In the genomic region with DNA sequence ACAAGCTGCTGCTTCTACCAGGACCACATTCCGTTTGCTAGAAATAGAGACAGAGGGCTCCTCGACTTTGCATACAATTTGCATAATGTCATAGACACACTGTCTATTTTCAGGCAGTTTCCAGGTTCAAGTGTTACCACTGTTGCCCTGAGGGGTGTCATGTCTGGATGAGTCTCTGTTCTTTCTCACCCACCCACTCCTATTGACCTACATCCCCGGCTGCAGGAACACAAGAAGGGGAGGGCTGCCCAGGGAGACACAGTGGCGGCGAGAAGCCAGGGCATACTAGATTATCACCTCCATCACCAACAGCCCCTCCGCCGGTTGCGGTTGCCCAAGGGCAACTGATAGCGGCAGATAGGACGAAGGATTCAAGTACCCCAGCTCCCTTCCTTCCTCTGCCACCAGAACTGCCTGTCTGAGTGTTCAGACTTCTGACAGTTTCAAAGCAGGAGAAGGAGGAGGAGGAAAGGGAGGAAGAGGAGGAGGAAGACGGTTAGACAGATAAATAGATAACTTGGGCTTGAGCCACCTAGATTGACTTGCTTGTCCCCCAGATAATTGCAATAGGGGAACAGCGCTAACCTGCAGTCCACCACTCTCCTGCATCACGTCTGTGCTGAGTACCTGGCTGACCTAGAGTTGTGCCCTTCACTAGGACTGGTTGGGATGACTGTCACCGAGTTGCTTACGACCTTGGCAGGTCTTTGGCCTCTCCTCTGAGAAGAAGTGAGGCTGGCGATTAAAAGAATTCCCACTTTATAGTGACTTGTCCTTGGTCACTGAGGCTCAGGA, we compare ENCODE assay signal across 12 mouse cellular contexts. TPM values are rescaled to one million over a fixed set of nuclear protein-coding genes. Genes with fewer than 3 reads are reported as not detected.
DNase-seq lines count a peak whose midpoint lies in the region; ATAC-seq and TF ChIP-seq lines count a peak whose summit lies in the region.
"Had no signal": no experiment of that assay in that cellular context is flagged by ENCODE, and none has a peak within 500 bp of the region (broad histone marks: within the 10 kb centered on the region; RNA-seq: fewer than 3 reads in every experiment).

No protein-coding gene starts in this region.

- no peak for TF ChIP-seq RAD21 in MEL (IDR thresholded peaks at IDR 0.05; ENCODE audit: low read depth, low read length)

- peaks cover 60% of the 10 kb centered on the region for H3K4me1 ChIP-seq in embryonic facial prominence, embryonic 13.5 days
- H3K4me1 ChIP-seq in embryonic facial prominence, embryonic 10.5 days: peaks cover 63% of the 10 kb centered on the region
- H3K4me1 ChIP-seq in kidney, embryonic 16.5 days (ENCODE audit: insufficient read depth, low read length): peaks cover 58% of the 10 kb centered on the region
- peaks cover 31 to 74% of the 10 kb centered on the region in 2 experiments for H3K4me1 ChIP-seq in MEL (ENCODE audit: control insufficient read depth in 1 of 2, insufficient read depth in 2 of 2, low read length in 2 of 2)
- H3K4me1 ChIP-seq in liver, embryonic 15.5 days (replicated peaks): peaks cover 50% of the 10 kb centered on the region

- H3K9me3 ChIP-seq in embryonic facial prominence, embryonic 13.5 days: no peaks in the 10 kb centered on the region
- no peaks in the 10 kb centered on the region for H3K9me3 ChIP-seq in embryonic facial prominence, embryonic 10.5 days
- no peaks in the 10 kb centered on the region for H3K9me3 ChIP-seq in kidney, embryonic 16.5 days (ENCODE audit: low read length)
- H3K9me3 ChIP-seq in MEL (replicated peaks; ENCODE audit: insufficient read depth, low read length): no peaks in the 10 kb centered on the region
- H3K9me3 ChIP-seq in liver, embryonic 15.5 days (replicated peaks): no peaks in the 10 kb centered on the region

- 74% methylated on average over 16 of the region's 16 CpGs for WGBS in embryonic facial prominence, embryonic 13.5 days
- 80% methylated on average over 16 of the region's 16 CpGs for WGBS in embryonic facial prominence, embryonic 10.5 days
- whole genome bisulfite sequencing in kidney, embryonic 16.5 days: 63% methylated on average over 16 of the region's 16 CpGs
- 6% methylated on average over 16 of the region's 16 CpGs for WGBS in liver, embryonic 15.5 days (ENCODE audit: insufficient replicate concordance)

- TF ChIP-seq CTCF in MEL (IDR thresholded peaks at IDR 0.05 in 2 of 3, conservative IDR thresholded peaks at IDR 0.05 in 1 of 3; ENCODE audit: control insufficient read depth in 1 of 3, insufficient read depth in 1 of 3, low read depth in 2 of 3, low read length in 3 of 3, poor library complexity in 1 of 3, severe bottlenecking in 1 of 3): no peak

- H3K4me2 ChIP-seq in embryonic facial prominence, embryonic 13.5 days: no peak overlapping the region
- no peak overlapping the region for H3K4me2 ChIP-seq in kidney, embryonic 16.5 days (replicated peaks; ENCODE audit: low read depth, low read length)
- peak overlapping the region; percentile 28 for H3K4me2 ChIP-seq in liver, embryonic 15.5 days

- peak overlapping the region; percentile 18; the same call in 1 of the 2 replicates for H3K27ac ChIP-seq in embryonic facial prominence, embryonic 13.5 days
- no peak overlapping the region for H3K27ac ChIP-seq in embryonic facial prominence, embryonic 10.5 days (replicated peaks)
- 0 out of 2 replicates have a peak overlapping the region, but pooled peaks have one; percentile 40 for H3K27ac ChIP-seq in kidney, embryonic 16.5 days (ENCODE audit: low read length)
- peak overlapping the region; percentile 84 for H3K27ac ChIP-seq in MEL (ENCODE audit: control insufficient read depth, low read depth, low read length)
- H3K27ac ChIP-seq in liver, embryonic 15.5 days (replicated peaks): no peak overlapping the region

- no peak for DNase-seq in embryonic facial prominence, embryonic 10.5 days (ENCODE audit: low spot score)
- DNase-seq in kidney, postnatal 36 days: no peak
- peak; percentile 90 for DNase-seq in MEL (ENCODE audit: low read depth, low spot score)
- no peak for DNase-seq in cerebellum, postnatal 14 days
- DNase-seq in urinary bladder, postnatal 25 days (ENCODE audit: low spot score): no peak
- DNase-seq: right cerebral cortex, postnatal 14 days had no signal

- peak; percentile 95 to 97 for TF ChIP-seq EP300 in MEL (IDR thresholded peaks at IDR 0.05; ENCODE audit: low read depth in 1 of 2, low read length in 2 of 2)

- no peak overlapping the region for H3K9ac ChIP-seq in embryonic facial prominence, embryonic 13.5 days
- H3K9ac ChIP-seq in kidney, embryonic 16.5 days (replicated peaks; ENCODE audit: low read length): no peak overlapping the region
- peak overlapping the region; percentile 51 for H3K9ac ChIP-seq in MEL (ENCODE audit: control insufficient read depth, low read depth, low read length, poor library complexity, severe bottlenecking)
- no peak overlapping the region for H3K9ac ChIP-seq in liver, embryonic 15.5 days

- ATAC-seq in embryonic facial prominence, embryonic 13.5 days (ENCODE audit: insufficient number of reproducible peaks, insufficient read depth, low FRiP score, low TSS enrichment, low read depth): no peak
- no peak for ATAC-seq in kidney, embryonic 16.5 days (ENCODE audit: low FRiP score, low TSS enrichment)
- no peak for ATAC-seq in liver, embryonic 15.5 days (ENCODE audit: insufficient read depth)

- H3K27me3 ChIP-seq in embryonic facial prominence, embryonic 13.5 days: no peaks in the 10 kb centered on the region
- 0 out of 2 replicates have a peak, but pooled peaks cover 5% of the 10 kb centered on the region for H3K27me3 ChIP-seq in embryonic facial prominence, embryonic 10.5 days (replicated peaks; ENCODE audit: low read depth, poor library complexity, severe bottlenecking)
- H3K27me3 ChIP-seq in kidney, embryonic 16.5 days (ENCODE audit: insufficient read depth, low read length): no peaks in the 10 kb centered on the region
- no peaks in the 10 kb centered on the region for H3K27me3 ChIP-seq in MEL (ENCODE audit: control insufficient read depth in 1 of 2, insufficient read depth in 2 of 2, low read length in 2 of 2)
- peaks cover 17% of the 10 kb centered on the region for H3K27me3 ChIP-seq in liver, embryonic 15.5 days

- H3K4me3 ChIP-seq in embryonic facial prominence, embryonic 13.5 days: no peak overlapping the region
- no peak overlapping the region for H3K4me3 ChIP-seq in embryonic facial prominence, embryonic 10.5 days
- H3K4me3 ChIP-seq in kidney, embryonic 16.5 days (ENCODE audit: low read length): no peak overlapping the region
- H3K4me3 ChIP-seq in MEL (ENCODE audit: control insufficient read depth in 1 of 2, insufficient read depth in 1 of 2, low read depth in 2 of 2, low read length in 2 of 2): peak overlapping the region; percentile 40 to 59
- H3K4me3 ChIP-seq in liver, embryonic 15.5 days (replicated peaks): no peak overlapping the region

- no peaks in the 10 kb centered on the region; the same call in 1 of the 2 replicates for H3K79me2 ChIP-seq in MEL (ENCODE audit: control insufficient read depth, insufficient read depth, low read length, poor library complexity)

- H3K36me3 ChIP-seq in embryonic facial prominence, embryonic 13.5 days: no peaks in the 10 kb centered on the region
- H3K36me3 ChIP-seq in embryonic facial prominence, embryonic 10.5 days (replicated peaks): no peaks in the 10 kb centered on the region
- no peaks in the 10 kb centered on the region for H3K36me3 ChIP-seq in kidney, embryonic 16.5 days (ENCODE audit: insufficient read depth, low read length)
- peaks cover 0 to 56% of the 10 kb centered on the region in 2 experiments; a peak in 2 of 4 replicates for H3K36me3 ChIP-seq in MEL (ENCODE audit: control insufficient read depth in 1 of 2, insufficient read depth in 2 of 2, low read length in 2 of 2)
- no peaks in the 10 kb centered on the region for H3K36me3 ChIP-seq in liver, embryonic 15.5 days (replicated peaks)

- TF ChIP-seq POLR2A in MEL (IDR thresholded peaks at IDR 0.05; ENCODE audit: control insufficient read depth in 1 of 2, insufficient read depth in 1 of 2, low read depth in 1 of 2, low read length in 2 of 2, poor library complexity in 1 of 2): peak in 1 of 2 experiments; percentile 54; a peak in 2 of 4 replicates

TF ChIP-seq in MEL, 35 proteins besides CTCF, POLR2A, EP300 and RAD21 (continues in another document):
- TF ChIP-seq CHD2 (IDR thresholded peaks at IDR 0.05; ENCODE audit: low read length): no peak
- TF ChIP-seq MXI1 (IDR thresholded peaks at IDR 0.05; ENCODE audit: low read depth, low read length): no peak; the same call in 1 of the 2 replicates
- no peak for TF ChIP-seq GABPA (IDR thresholded peaks at IDR 0.05; ENCODE audit: low read depth, low read length)
- no peak for TF ChIP-seq SMC3 (IDR thresholded peaks at IDR 0.05; ENCODE audit: low read depth, low read length)

RNA-seq across cellular contexts. Expression of a gene that starts 19.0 kb away (rescaled TPM):
- 9.9 and 10.1 TPM in 2 replicates for polyA plus RNA-seq in embryonic facial prominence, embryonic 13.5 days (2015; fragmentation: Nextera tagmentation; extraction: Ambion mirVana)
- 10.3 and 10.6 TPM in 2 replicates for polyA plus RNA-seq in embryonic facial prominence, embryonic 10.5 days (2016; fragmentation: Nextera tagmentation; extraction: Ambion mirVana)
- polyA plus RNA-seq in kidney, embryonic 16.5 days (2015; fragmentation: Nextera tagmentation; extraction: Ambion mirVana): 20.6 and 24.4 TPM in 2 replicates
- 0.08 TPM in 1 of 2 replicates, not detected in the other for total RNA-seq in MEL (2012; rRNA removed)
- under 1 TPM in 1 of 2 experiments, not detected in 1; 0.18 TPM for polyA plus RNA-seq in MEL (2012; ENCODE audit: insufficient read depth in 1 of 2, insufficient read length in 2 of 2, low read depth in 1 of 2, low replicate concordance in 2 of 2, missing spikeins in 1 of 2)
- 1.4 and 2.6 TPM in 2 replicates for polyA plus RNA-seq in liver, embryonic 15.5 days (2015; fragmentation: Nextera tagmentation; extraction: Ambion mirVana)

RNA-seq across cellular contexts. Expression of a gene that starts 26.6 kb away (rescaled TPM):
- 8.0 TPM in 2 replicates for polyA plus RNA-seq in embryonic facial prominence, embryonic 13.5 days (2015; fragmentation: Nextera tagmentation; extraction: Ambion mirVana)
- 5.5 and 6.2 TPM in 2 replicates for polyA plus RNA-seq in embryonic facial prominence, embryonic 10.5 days (2016; fragmentation: Nextera tagmentation; extraction: Ambion mirVana)
- polyA plus RNA-seq in kidney, embryonic 16.5 days (2015; fragmentation: Nextera tagmentation; extraction: Ambion mirVana): 7.4 and 8.8 TPM in 2 replicates
- 9.7 and 10.4 TPM in 2 replicates for total RNA-seq in MEL (2012; rRNA removed)
- polyA plus RNA-seq in MEL (2012; ENCODE audit: insufficient read depth in 1 of 2, insufficient read length in 2 of 2, low read depth in 1 of 2, low replicate concordance in 2 of 2, missing spikeins in 1 of 2): 10 to 100 TPM in 1 of 2 experiments, not detected in 1; 13.2 TPM
- polyA plus RNA-seq in liver, embryonic 15.5 days (2015; fragmentation: Nextera tagmentation; extraction: Ambion mirVana): 1.6 and 2.0 TPM in 2 replicates

RNA-seq across cellular contexts. Expression of a gene that starts 31.8 kb away (rescaled TPM):
- polyA plus RNA-seq in embryonic facial prominence, embryonic 13.5 days (2015; fragmentation: Nextera tagmentation; extraction: Ambion mirVana): not detected in 2 replicates
- 0.10 TPM in 1 of 2 replicates, not detected in the other for polyA plus RNA-seq in embryonic facial prominence, embryonic 10.5 days (2016; fragmentation: Nextera tagmentation; extraction: Ambion mirVana)
- not detected in 2 replicates for polyA plus RNA-seq in kidney, embryonic 16.5 days (2015; fragmentation: Nextera tagmentation; extraction: Ambion mirVana)
- total RNA-seq in MEL (2012; rRNA removed): not detected in 2 replicates
- not detected for polyA plus RNA-seq in MEL (2012; ENCODE audit: insufficient read depth in 1 of 2, insufficient read length in 2 of 2, low read depth in 1 of 2, low replicate concordance in 2 of 2, missing spikeins in 1 of 2)
- not detected in 2 replicates for polyA plus RNA-seq in liver, embryonic 15.5 days (2015; fragmentation: Nextera tagmentation; extraction: Ambion mirVana)
- polyA plus RNA-seq: cortical plate, adult 2 months; frontal cortex, adult 2 months; limb, embryonic 14.5 days had no signal

Comparison
In these comparisons a context has a peak if more than half of its experiments do, and no peak if none do; other contexts are left out.
1. H3K27ac ChIP-seq: peak in embryonic facial prominence, embryonic 13.5 days (single experiment), kidney, embryonic 16.5 days (single experiment) and MEL (single experiment); none in embryonic facial prominence, embryonic 10.5 days (single experiment) and liver, embryonic 15.5 days (single experiment).
2. H3K4me3 ChIP-seq: peak in MEL (2 of 2); none in embryonic facial prominence, embryonic 13.5 days (single experiment), embryonic facial prominence, embryonic 10.5 days (single experiment), kidney, embryonic 16.5 days (single experiment) and liver, embryonic 15.5 days (single experiment).